In genomic region chr5:130314926-130315325, GRCm38 (mm10) we compare ENCODE assay signal across 19 mouse cellular contexts. TPM values are rescaled to one million over a fixed set of nuclear protein-coding genes. Genes with fewer than 3 reads are reported as not detected.
DNase-seq lines count a peak whose midpoint lies in the region; ATAC-seq and TF ChIP-seq lines count a peak whose summit lies in the region.
"Had no signal": no experiment of that assay in that cellular context is flagged by ENCODE, and none has a peak within 500 bp of the region (broad histone marks: within the 10 kb centered on the region; RNA-seq: fewer than 3 reads in every experiment).

No protein-coding gene starts in this region.

- H3K4me1 ChIP-seq in liver, embryonic 14.5 days (replicated peaks; ENCODE audit: control insufficient read depth in 2 of 2, insufficient read depth in 2 of 2, low read length in 1 of 2): no peaks in the 10 kb centered on the region
- H3K4me1 ChIP-seq: embryonic facial prominence, embryonic 15.5 days; forebrain, embryonic 13.5 days; heart, embryonic 10.5 days; midbrain, embryonic 10.5 days had no signal

- WGBS in liver, embryonic 14.5 days (ENCODE audit: insufficient replicate concordance): 78% methylated on average over 3 of the region's 3 CpGs

- H3K27ac ChIP-seq in liver, embryonic 14.5 days: no peak overlapping the region
- H3K27ac ChIP-seq: embryonic facial prominence, embryonic 15.5 days; forebrain, embryonic 13.5 days; heart, embryonic 10.5 days; midbrain, embryonic 10.5 days had no signal

- no peak for ATAC-seq in CD4-positive, CD25-positive, alpha-beta regulatory T cell, adult 4 months
- no peak for ATAC-seq in liver, embryonic 14.5 days (ENCODE audit: insufficient read depth)
- ATAC-seq: forebrain, embryonic 13.5 days had no signal

- no peak overlapping the region for H3K9ac ChIP-seq in liver, embryonic 14.5 days (replicated peaks)
- H3K9ac ChIP-seq: embryonic facial prominence, embryonic 15.5 days; forebrain, embryonic 13.5 days had no signal

- no peak overlapping the region for H3K4me2 ChIP-seq in liver, embryonic 14.5 days (ENCODE audit: low read depth)
- H3K4me2 ChIP-seq: embryonic facial prominence, embryonic 15.5 days; forebrain, embryonic 13.5 days had no signal

- peaks cover 4% of the 10 kb centered on the region; the same call in 1 of the 2 replicates for H3K36me3 ChIP-seq in liver, embryonic 14.5 days (replicated peaks; ENCODE audit: control insufficient read depth, insufficient read depth, low read depth)
- 0 out of 2 replicates have a peak, but pooled peaks cover 4% of the 10 kb centered on the region for H3K36me3 ChIP-seq in splenic B cell, adult 2 months (ENCODE audit: control insufficient read depth, insufficient read depth, low read length, poor library complexity, severe bottlenecking)

- no peaks in the 10 kb centered on the region for H3K9me3 ChIP-seq in liver, embryonic 14.5 days (ENCODE audit: control insufficient read depth, low read length)
- H3K9me3 ChIP-seq: embryonic facial prominence, embryonic 15.5 days; forebrain, embryonic 13.5 days; heart, embryonic 10.5 days; midbrain, embryonic 10.5 days had no signal

- H3K27me3 ChIP-seq in liver, embryonic 14.5 days (ENCODE audit: control insufficient read depth, insufficient read depth, low read length): no peaks in the 10 kb centered on the region
- H3K27me3 ChIP-seq in splenic B cell, adult 2 months (ENCODE audit: control insufficient read depth, insufficient read depth, low read length, poor library complexity, severe bottlenecking): no peaks in the 10 kb centered on the region; the same call in 1 of the 2 replicates
- H3K27me3 ChIP-seq: embryonic facial prominence, embryonic 15.5 days; forebrain, embryonic 13.5 days had no signal

- TF ChIP-seq CTCF in liver, embryonic 14.5 days (IDR thresholded peaks at IDR 0.05; ENCODE audit: low read depth): peak; percentile 45

- TF ChIP-seq EP300 in liver, embryonic 14.5 days (IDR thresholded peaks at IDR 0.05; ENCODE audit: low read depth): no peak

- peak; percentile 7 for DNase-seq in CD4-positive, CD25-positive, alpha-beta regulatory T cell, adult 2 months (ENCODE audit: low read depth, low spot score)
- DNase-seq in liver, embryonic 14.5 days (ENCODE audit: low read depth in 3 of 3, low spot score in 3 of 3): no peak
- DNase-seq in liver: no peak
- peak; percentile 27 for DNase-seq in NIH3T3 (ENCODE audit: low read depth)
- DNase-seq in splenic B cell, adult 2 months (ENCODE audit: low read depth, low spot score): peak; percentile 44
- no peak for DNase-seq in gastrocnemius, postnatal 25 days
- no peak for DNase-seq in urinary bladder, postnatal 4 days (ENCODE audit: low spot score in 2 of 2)
- DNase-seq: adrenal gland, postnatal 36 days; kidney, adult 11 months; kidney, postnatal 36 days; layer of hippocampus, postnatal 36 days; lung, postnatal 10 days; thymus, adult 18-20 months had no signal

- H3K4me3 ChIP-seq in liver, embryonic 14.5 days (ENCODE audit: insufficient read depth in 1 of 2, low read depth in 2 of 2, low read length in 2 of 2): no peak overlapping the region
- H3K4me3 ChIP-seq: embryonic facial prominence, embryonic 15.5 days; forebrain, embryonic 13.5 days; heart, embryonic 10.5 days; midbrain, embryonic 10.5 days had no signal

RNA-seq across cellular contexts. Expression of gene Caln1, which starts 54.3 kb away (rescaled TPM):
- polyA plus RNA-seq in CD4-positive, CD25-positive, alpha-beta regulatory T cell, adult 4 months (2017; shearing (Covaris generic)): not detected
- polyA plus RNA-seq in liver, embryonic 14.5 days (2012; rRNA removed): not detected in 2 replicates
- not detected in 2 replicates for polyA plus RNA-seq in liver, embryonic 14.5 days (2014; fragmentation: Nextera tagmentation; extraction: Ambion mirVana)
- total RNA-seq in gastrocnemius, postnatal 25 days (2021): under 1 TPM in 1 of 2 experiments, not detected in 1; 0.16 TPM
- total RNA-seq: hematopoietic stem cell, adult 5-6 weeks had no signal

RNA-seq across cellular contexts. Expression of gene Tyw1, which starts 59.5 kb away (rescaled TPM):
- 10 to 100 TPM; 22.1 to 44.6 TPM for polyA plus RNA-seq in CD4-positive, CD25-positive, alpha-beta regulatory T cell, adult 4 months (2017; shearing (Covaris generic))
- 5.1 and 6.8 TPM in 2 replicates for polyA plus RNA-seq in liver, embryonic 14.5 days (2012; rRNA removed)
- 12.1 and 13.5 TPM in 2 replicates for polyA plus RNA-seq in liver, embryonic 14.5 days (2014; fragmentation: Nextera tagmentation; extraction: Ambion mirVana)
- total RNA-seq in gastrocnemius, postnatal 25 days (2021): 1 to 10 TPM; 8.7 to 8.8 TPM

RNA-seq across cellular contexts. Expression of gene Sbds, which starts 59.6 kb away (rescaled TPM):
- 100 to 1,000 TPM; 124 to 164 TPM for polyA plus RNA-seq in CD4-positive, CD25-positive, alpha-beta regulatory T cell, adult 4 months (2017; shearing (Covaris generic))
- 17.9 and 35.8 TPM in 2 replicates for polyA plus RNA-seq in liver, embryonic 14.5 days (2012; rRNA removed)
- polyA plus RNA-seq in liver, embryonic 14.5 days (2014; fragmentation: Nextera tagmentation; extraction: Ambion mirVana): 38.1 and 40.1 TPM in 2 replicates
- total RNA-seq in gastrocnemius, postnatal 25 days (2021): 10 to 100 TPM; 25.5 to 25.6 TPM

Comparison
In these comparisons a context has a peak if more than half of its experiments do, and no peak if none do; other contexts are left out.
1. DNase-seq: peak in CD4-positive, CD25-positive, alpha-beta regulatory T cell, adult 2 months (single experiment), NIH3T3 (single experiment) and splenic B cell, adult 2 months (single experiment); none in liver, embryonic 14.5 days (0 of 3), liver (single experiment), gastrocnemius, postnatal 25 days (single experiment) and urinary bladder, postnatal 4 days (0 of 2).